Mouse (Mus musculus) neural tube, embryonic 11.5 days (tissue): ENCODE results near the gene Bbof1. TPM values are rescaled to one million over a fixed set of nuclear protein-coding genes. Genes with fewer than 3 reads are reported as not detected.

ENCODE experiments used
- ATAC-seq: fragments of 200-750 bp; cut with Nextera tagmentation; 2 replicates; pipeline ENCODE4 v1.8.0; 2017; ENCODE audit warnings: moderate number of reproducible peaks, mild to moderate bottlenecking, moderate TSS enrichment, moderate library complexity; ENCODE audit not compliant: insufficient read depth, low FRiP score, low TSS enrichment
- DNase-seq: peaks from one replicate; pipeline ENCODE4 v3.0.0-alpha.2; 2015; ENCODE audit warnings: low spot score
- H3K27ac ChIP-seq: fragments of 300-500 bp; sonication (generic); 2 replicates; pipeline ENCODE4 v1.5.1; 2014; ENCODE audit warnings: low read depth, mild to moderate bottlenecking, low read length
- H3K27me3 ChIP-seq: fragments of 300-500 bp; sonication (generic); 2 replicates; pipeline ENCODE4 v1.6.1; 2014; ENCODE audit warnings: mild to moderate bottlenecking, low read length, mixed read lengths; ENCODE audit not compliant: control insufficient read depth, insufficient read depth
- H3K36me3 ChIP-seq: fragments of 300-500 bp; sonication (generic); 2 replicates; pipeline ENCODE4 v1.6.1; 2014; ENCODE audit warnings: mild to moderate bottlenecking, low read length, moderate library complexity, mixed read lengths; ENCODE audit not compliant: control insufficient read depth, insufficient read depth
- H3K4me1 ChIP-seq: fragments of 300-500 bp; sonication (generic); 2 replicates; pipeline ENCODE4 v1.6.1; 2014; ENCODE audit warnings: low read length, mixed read lengths; ENCODE audit not compliant: control insufficient read depth, insufficient read depth
- H3K4me2 ChIP-seq: fragments of 300-500 bp; sonication (generic); 2 replicates; pipeline ENCODE4 v1.6.1; 2014; ENCODE audit warnings: low read depth, mild to moderate bottlenecking, moderate library complexity
- H3K4me3 ChIP-seq: fragments of 300-500 bp; sonication (generic); 2 replicates; pipeline ENCODE4 v1.5.1; 2014; ENCODE audit warnings: low read depth, low read length
- H3K9ac ChIP-seq: fragments of 300-500 bp; sonication (generic); 2 replicates; pipeline ENCODE4 v1.6.1; 2014; ENCODE audit warnings: mild to moderate bottlenecking, low read length
- H3K9me3 ChIP-seq: fragments of 300-500 bp; sonication (generic); 2 replicates; pipeline ENCODE4 v1.6.1; 2016; ENCODE audit warnings: low read length; ENCODE audit not compliant: control insufficient read depth
- WGBS: fragments of 180-500 bp; shearing (Covaris S2); extraction: QIAGEN DNeasy Blood & Tissue Kit; methylation state at CpG from one replicate; pipeline ENCODE4 v1.1.7; 2014; 5-methylcytosine and 5-hydroxymethylcytosine counted together
- polyA plus RNA-seq: library from polyadenylated mRNA; unstranded; fragments of >200 nt; fragmentation: Nextera tagmentation; extraction: Ambion mirVana; gene quantifications from 2 replicates; pipeline ENCODE4 v1.2.1, GENCODE M21; 2014

Bbof1 gene
- polyA plus RNA-seq, 1 experiment from 2014 or later = 0.84 TPM

- H3K4me3 ChIP-seq = peak overlapping the region; percentile 71
- DNase-seq = no peak
- H3K4me1 ChIP-seq = no peaks in the 10 kb centered on the region
- peak; percentile 74 for ATAC-seq
- H3K9me3 ChIP-seq = no peaks in the 10 kb centered on the region
- WGBS = 2% methylated on average over 50 of the region's 52 CpGs
- no peaks in the 10 kb centered on the region for H3K27me3 ChIP-seq
- H3K4me2 ChIP-seq = peak overlapping the region; percentile 95
- H3K36me3 ChIP-seq = no peaks in the 10 kb centered on the region
- H3K9ac ChIP-seq = peak overlapping the region; percentile 81
- peak overlapping the region; percentile 63 for H3K27ac ChIP-seq
Measured at GRCm38 (mm10) chr12:84407874-84408818, 725 bp upstream of the Bbof1 start.

GRCm38 (mm10) chr12:84416834-84417604, 8.1 kb downstream of the Bbof1 start, which contains the start of gene Rnf113a2:
Gene Rnf113a2 (plus strand): TSS chr12:84417196.
- H3K27ac ChIP-seq = no peak within 1 kb of the TSS
- WGBS = 3% methylated on average over 50 of the region's 50 CpGs
- ATAC-seq = peak; percentile 67; the same call in 1 of the 2 replicates

GRCm38 (mm10) chr12:84417605-84417922, 8.7 kb downstream of the Bbof1 start:
- no peaks in the 10 kb centered on the region for H3K4me1 ChIP-seq
- peak overlapping the region; percentile 54 for H3K4me3 ChIP-seq
- ATAC-seq = peak; percentile 45; the same call in 1 of the 2 replicates
- no peaks in the 10 kb centered on the region for H3K27me3 ChIP-seq
- DNase-seq = no peak
- WGBS = 33% methylated on average over 18 of the region's 18 CpGs
- H3K9me3 ChIP-seq = 0 out of 2 replicates have a peak, but pooled peaks cover 2% of the 10 kb centered on the region
- peak overlapping the region; percentile 77 for H3K4me2 ChIP-seq
- H3K9ac ChIP-seq = peak overlapping the region; percentile 71
- no peak overlapping the region for H3K27ac ChIP-seq
- no peaks in the 10 kb centered on the region for H3K36me3 ChIP-seq

More at GRCm38 (mm10) chr12:84416834-84417604, 8.1 kb downstream of the Bbof1 start, which contains the start of gene Rnf113a2:
- DNase-seq = peak; percentile 91
- no peaks in the 10 kb centered on the region for H3K36me3 ChIP-seq
- peak within 1 kb of the TSS; percentile 54 for H3K4me3 ChIP-seq
- no peaks in the 10 kb centered on the region for H3K4me1 ChIP-seq
- H3K9ac ChIP-seq = peak within 1 kb of the TSS; percentile 71
- peak within 1 kb of the TSS; percentile 77 for H3K4me2 ChIP-seq
- no peaks in the 10 kb centered on the region for H3K27me3 ChIP-seq
- H3K9me3 ChIP-seq = 0 out of 2 replicates have a peak, but pooled peaks cover 2% of the 10 kb centered on the region

- 62% methylated on average over 3 of the region's 3 CpGs for WGBS
- ATAC-seq (no peak), DNase-seq (no peak)
- no peaks in the 10 kb centered on the region for H3K9me3 ChIP-seq
- no peaks in the 10 kb centered on the region for H3K4me1 ChIP-seq
- no peak overlapping the region for H3K4me2 ChIP-seq
- no peaks in the 10 kb centered on the region for H3K27me3 ChIP-seq
- no peaks in the 10 kb centered on the region for H3K36me3 ChIP-seq
- H3K4me3 ChIP-seq = no peak overlapping the region
- H3K9ac ChIP-seq = no peak overlapping the region
- H3K27ac ChIP-seq = no peak overlapping the region
Measured at GRCm38 (mm10) chr12:84423990-84424389, 15.1 kb downstream of the Bbof1 start.

GRCm38 (mm10) chr12:84429825-84430224, 21.0 kb downstream of the Bbof1 start:
- no peaks in the 10 kb centered on the region for H3K27me3 ChIP-seq
- H3K9ac ChIP-seq = no peak overlapping the region
- DNase-seq = no peak
- no peak overlapping the region for H3K4me2 ChIP-seq
- H3K4me1 ChIP-seq = no peaks in the 10 kb centered on the region
- H3K36me3 ChIP-seq = no peaks in the 10 kb centered on the region; the same call in 1 of the 2 replicates
- no peak overlapping the region for H3K4me3 ChIP-seq
- no peaks in the 10 kb centered on the region for H3K9me3 ChIP-seq
- ATAC-seq = no peak
- WGBS = 89% methylated on average over 2 of the region's 2 CpGs
- no peak overlapping the region for H3K27ac ChIP-seq

GRCm38 (mm10) chr12:84438697-84439096, 29.8 kb downstream of the Bbof1 start:
- Histone ChIP-seq H3K27me3 (no peaks in the 10 kb centered on the region), H3K9me3 (no peaks in the 10 kb centered on the region), H3K9ac (no peak overlapping the region), H3K27ac (no peak overlapping the region), H3K4me2 (no peak overlapping the region), H3K36me3 (no peaks in the 10 kb centered on the region), H3K4me3 (no peak overlapping the region), H3K4me1 (no peaks in the 10 kb centered on the region)
- ATAC-seq (no peak), DNase-seq (no peak)
- WGBS = 75% methylated on average over 2 of the region's 2 CpGs

GRCm38 (mm10) chr12:84442526-84442925, 33.7 kb downstream of the Bbof1 start:
- Histone ChIP-seq H3K27me3 (no peaks in the 10 kb centered on the region), H3K27ac (no peak overlapping the region), H3K36me3 (no peaks in the 10 kb centered on the region), H3K4me2 (no peak overlapping the region), H3K4me3 (no peak overlapping the region), H3K4me1 (no peaks in the 10 kb centered on the region), H3K9ac (no peak overlapping the region), H3K9me3 (no peaks in the 10 kb centered on the region)
- WGBS = 73% methylated on average over 4 of the region's 4 CpGs
- ATAC-seq = no peak
- no peak for DNase-seq

- H3K4me2 ChIP-seq = no peak overlapping the region
- no peaks in the 10 kb centered on the region for H3K27me3 ChIP-seq
- no peak overlapping the region for H3K27ac ChIP-seq
- no peaks in the 10 kb centered on the region for H3K9me3 ChIP-seq
- WGBS = 66% methylated on average over 1 of the region's 1 CpGs
- peaks cover 3% of the 10 kb centered on the region for H3K4me1 ChIP-seq
- DNase-seq (no peak), ATAC-seq (no peak)
- no peak overlapping the region for H3K9ac ChIP-seq
- H3K36me3 ChIP-seq = no peaks in the 10 kb centered on the region
- H3K4me3 ChIP-seq = no peak overlapping the region
Measured at GRCm38 (mm10) chr12:84447386-84447785, 38.5 kb downstream of the Bbof1 start.
